Mouse (Mus musculus): ENCODE data around the gene Nup133. TPM values are rescaled to one million over a fixed set of nuclear protein-coding genes. Genes with fewer than 3 reads are reported as not detected.

Gene Nup133
- polyA plus RNA-seq, 1 experiment from 2014 or later: 26.5 TPM

DNA sequence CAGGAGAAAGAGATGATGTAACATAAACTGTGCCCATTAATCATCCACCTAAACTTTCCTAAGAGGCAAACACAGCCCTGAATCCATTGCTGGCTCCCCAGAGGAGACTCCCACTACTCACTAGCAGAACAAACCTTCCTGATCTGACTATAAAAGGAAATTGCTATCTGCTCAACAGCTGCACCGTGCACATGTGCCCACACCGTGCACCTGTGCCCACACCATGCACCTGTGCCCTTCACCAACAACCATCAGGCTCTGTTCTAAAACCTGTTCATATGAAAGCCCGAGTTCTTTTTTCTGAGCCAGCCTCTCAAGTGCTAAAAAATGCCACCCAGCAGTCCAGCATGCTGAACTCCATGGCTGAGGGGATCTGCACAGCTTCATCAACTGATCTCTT is 34.4 kb downstream of the Nup133 start:
- ATAC-seq (ENCODE audit: low FRiP score) (no peak), DNase-seq (ENCODE audit: low spot score) (no peak)
- H3K27ac ChIP-seq: no peak overlapping the region
- H3K4me2 ChIP-seq (replicated peaks): no peak overlapping the region
- no peak overlapping the region for H3K4me3 ChIP-seq (replicated peaks; ENCODE audit: low read length)
- no peaks in the 10 kb centered on the region for H3K27me3 ChIP-seq (ENCODE audit: control insufficient read depth, insufficient read depth, low read length)
- H3K4me1 ChIP-seq (replicated peaks; ENCODE audit: control insufficient read depth, insufficient read depth, low read length): no peaks in the 10 kb centered on the region
- peaks cover 97% of the 10 kb centered on the region for H3K36me3 ChIP-seq (replicated peaks; ENCODE audit: control insufficient read depth, insufficient read depth)
- WGBS: 96% methylated on average over 3 of the region's 3 CpGs
- H3K9me3 ChIP-seq (ENCODE audit: control insufficient read depth, low read length): no peaks in the 10 kb centered on the region
- H3K9ac ChIP-seq: no peak overlapping the region

DNA sequence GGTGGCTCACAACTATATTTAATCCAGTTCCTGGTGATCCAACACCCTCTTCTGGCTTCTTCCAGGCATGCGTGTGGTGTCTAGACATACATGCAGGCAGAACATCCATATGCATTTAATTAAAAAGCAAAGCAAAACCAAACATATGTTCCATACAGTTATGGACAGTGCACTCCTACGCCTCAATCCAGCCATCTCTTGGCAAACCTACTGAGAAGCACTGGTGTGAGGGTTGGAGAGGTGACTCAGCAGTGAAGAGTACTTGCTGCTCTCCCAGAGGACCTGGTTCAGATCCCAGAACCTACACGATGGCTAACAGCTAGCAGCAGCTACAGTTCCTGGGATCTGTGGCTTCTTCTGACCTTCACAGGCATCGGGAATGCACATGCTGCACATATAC is 36.8 kb downstream of the Nup133 start:
- 97% methylated on average over 4 of the region's 4 CpGs for WGBS
- DNase-seq (ENCODE audit: low spot score) (no peak), ATAC-seq (ENCODE audit: low FRiP score) (no peak)
- no peaks in the 10 kb centered on the region for H3K9me3 ChIP-seq (ENCODE audit: control insufficient read depth, low read length)
- no peak overlapping the region for H3K4me2 ChIP-seq (replicated peaks)
- H3K36me3 ChIP-seq (replicated peaks; ENCODE audit: control insufficient read depth, insufficient read depth): peaks cover 93% of the 10 kb centered on the region
- no peak overlapping the region for H3K9ac ChIP-seq
- no peak overlapping the region for H3K27ac ChIP-seq
- no peak overlapping the region for H3K4me3 ChIP-seq (replicated peaks; ENCODE audit: low read length)
- H3K27me3 ChIP-seq (ENCODE audit: control insufficient read depth, insufficient read depth, low read length): no peaks in the 10 kb centered on the region
- H3K4me1 ChIP-seq (replicated peaks; ENCODE audit: control insufficient read depth, insufficient read depth, low read length): no peaks in the 10 kb centered on the region

DNA sequence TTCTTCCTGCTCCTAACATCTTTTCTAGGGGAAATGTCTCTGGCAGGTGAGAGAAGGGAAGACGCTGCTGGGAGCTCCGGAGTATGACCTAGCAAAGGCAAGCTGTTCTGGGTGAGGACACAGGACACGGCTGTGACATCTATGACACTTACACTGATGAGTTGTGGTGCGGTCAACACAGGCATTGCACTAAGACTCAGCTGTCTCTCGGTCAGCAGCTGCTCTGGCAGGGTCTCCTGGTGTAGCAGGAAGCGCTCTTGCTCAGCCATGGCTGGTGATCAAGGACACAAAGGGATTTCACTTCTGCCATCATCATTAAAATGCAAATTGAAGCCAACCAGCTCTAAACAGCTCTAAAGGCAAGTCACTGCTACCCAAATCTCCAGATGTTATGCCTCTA is 41.5 kb downstream of the Nup133 start:
- no peaks in the 10 kb centered on the region for H3K27me3 ChIP-seq (ENCODE audit: control insufficient read depth, insufficient read depth, low read length)
- WGBS: 84% methylated on average over 6 of the region's 6 CpGs
- H3K4me1 ChIP-seq (replicated peaks; ENCODE audit: control insufficient read depth, insufficient read depth, low read length): no peaks in the 10 kb centered on the region
- ATAC-seq (ENCODE audit: low FRiP score) (no peak), DNase-seq (ENCODE audit: low spot score) (no peak)
- no peak overlapping the region for H3K27ac ChIP-seq
- peaks cover 90% of the 10 kb centered on the region for H3K36me3 ChIP-seq (replicated peaks; ENCODE audit: control insufficient read depth, insufficient read depth)
- no peak overlapping the region for H3K4me3 ChIP-seq (replicated peaks; ENCODE audit: low read length)
- no peaks in the 10 kb centered on the region for H3K9me3 ChIP-seq (ENCODE audit: control insufficient read depth, low read length)
- no peak overlapping the region for H3K4me2 ChIP-seq (replicated peaks)
- no peak overlapping the region for H3K9ac ChIP-seq

DNA sequence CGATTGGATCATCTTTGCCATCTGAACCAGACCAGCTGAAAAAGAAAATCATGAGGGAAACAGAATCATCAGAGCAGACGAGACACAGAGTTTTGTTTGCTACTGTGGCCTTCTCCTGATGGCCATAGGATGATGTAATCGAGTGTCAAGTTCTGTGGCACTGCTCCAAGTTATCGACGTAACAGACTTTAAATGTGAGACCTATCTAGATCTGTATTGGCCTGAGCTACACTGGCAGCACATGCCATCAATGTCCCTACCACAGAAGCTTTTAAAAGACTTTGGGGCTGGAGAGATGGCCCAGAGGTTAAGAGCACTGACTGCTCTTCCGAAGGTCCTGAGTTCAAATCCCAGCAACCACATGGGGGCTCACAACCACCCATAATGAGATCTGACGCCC is 46.4 kb downstream of the Nup133 start:
- H3K4me2 ChIP-seq (replicated peaks): no peak overlapping the region
- peaks cover 70% of the 10 kb centered on the region for H3K36me3 ChIP-seq (replicated peaks; ENCODE audit: control insufficient read depth, insufficient read depth)
- H3K9ac ChIP-seq: no peak overlapping the region
- no peaks in the 10 kb centered on the region for H3K27me3 ChIP-seq (ENCODE audit: control insufficient read depth, insufficient read depth, low read length)
- no peak for DNase-seq (ENCODE audit: low spot score)
- H3K4me3 ChIP-seq (replicated peaks; ENCODE audit: low read length): no peak overlapping the region
- ATAC-seq (ENCODE audit: low FRiP score): no peak
- WGBS: 88% methylated on average over 7 of the region's 7 CpGs
- no peak overlapping the region for H3K27ac ChIP-seq
- no peaks in the 10 kb centered on the region for H3K4me1 ChIP-seq (replicated peaks; ENCODE audit: control insufficient read depth, insufficient read depth, low read length)
- no peaks in the 10 kb centered on the region for H3K9me3 ChIP-seq (ENCODE audit: control insufficient read depth, low read length)

DNA sequence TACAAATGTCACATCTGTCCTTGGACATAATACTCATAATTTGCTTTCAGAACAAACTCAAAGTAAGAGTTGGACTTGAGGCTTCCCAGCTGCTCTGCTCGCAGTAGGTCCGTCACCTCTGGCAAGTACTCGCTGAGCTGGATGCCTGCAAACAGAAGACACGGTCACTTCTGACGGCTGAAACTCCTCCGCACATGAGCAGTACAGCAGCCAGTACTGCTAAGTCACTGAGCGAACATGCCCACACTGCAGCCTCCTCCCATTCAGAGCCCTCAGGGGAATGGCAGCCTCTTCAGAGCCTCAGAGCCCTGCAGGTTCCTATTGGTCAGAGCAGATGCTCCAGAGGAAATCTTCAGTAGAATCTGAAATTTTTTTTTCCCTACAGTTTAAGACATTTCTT is 49.7 kb downstream of the Nup133 start:
- H3K27ac ChIP-seq: no peak overlapping the region
- no peaks in the 10 kb centered on the region for H3K4me1 ChIP-seq (replicated peaks; ENCODE audit: control insufficient read depth, insufficient read depth, low read length)
- H3K9me3 ChIP-seq (ENCODE audit: control insufficient read depth, low read length): no peaks in the 10 kb centered on the region
- no peak overlapping the region for H3K4me3 ChIP-seq (replicated peaks; ENCODE audit: low read length)
- WGBS: 90% methylated on average over 7 of the region's 7 CpGs
- no peak overlapping the region for H3K4me2 ChIP-seq (replicated peaks)
- no peak for DNase-seq (ENCODE audit: low spot score)
- peaks cover 42% of the 10 kb centered on the region for H3K36me3 ChIP-seq (replicated peaks; ENCODE audit: control insufficient read depth, insufficient read depth)
- ATAC-seq (ENCODE audit: low FRiP score): no peak
- peaks cover 21% of the 10 kb centered on the region for H3K27me3 ChIP-seq (ENCODE audit: control insufficient read depth, insufficient read depth, low read length)
- no peak overlapping the region for H3K9ac ChIP-seq

DNA sequence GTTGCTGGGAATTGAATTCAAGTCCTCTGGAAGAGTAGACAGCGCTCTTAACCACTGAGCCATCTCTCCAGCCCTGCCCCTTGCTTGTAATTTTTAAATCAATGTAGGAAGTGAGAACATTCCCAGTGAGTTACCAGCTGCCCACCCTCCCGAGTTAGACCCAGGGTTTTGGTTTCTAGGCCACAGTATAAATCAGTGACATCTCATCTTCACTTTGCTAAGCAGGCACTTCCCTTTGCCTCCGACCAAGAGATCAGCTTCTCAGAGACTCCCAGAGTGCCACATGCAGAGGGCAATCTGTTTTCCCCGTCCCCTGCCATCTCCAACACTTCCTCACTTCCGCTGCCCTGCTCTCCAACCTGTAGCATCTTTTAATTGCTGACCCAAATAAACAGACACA is 50.5 kb downstream of the Nup133 start:
- ATAC-seq (ENCODE audit: low FRiP score) (no peak), DNase-seq (ENCODE audit: low spot score) (no peak)
- Histone ChIP-seq H3K4me1 (replicated peaks; ENCODE audit: control insufficient read depth, insufficient read depth, low read length) (no peaks in the 10 kb centered on the region), H3K27me3 (ENCODE audit: control insufficient read depth, insufficient read depth, low read length) (peaks cover 29% of the 10 kb centered on the region), H3K9me3 (ENCODE audit: control insufficient read depth, low read length) (no peaks in the 10 kb centered on the region), H3K4me2 (replicated peaks) (no peak overlapping the region), H3K9ac (no peak overlapping the region), H3K27ac (no peak overlapping the region), H3K36me3 (replicated peaks; ENCODE audit: control insufficient read depth, insufficient read depth) (peaks cover 34% of the 10 kb centered on the region), H3K4me3 (replicated peaks; ENCODE audit: low read length) (no peak overlapping the region)
- WGBS: 92% methylated on average over 5 of the region's 5 CpGs

DNA sequence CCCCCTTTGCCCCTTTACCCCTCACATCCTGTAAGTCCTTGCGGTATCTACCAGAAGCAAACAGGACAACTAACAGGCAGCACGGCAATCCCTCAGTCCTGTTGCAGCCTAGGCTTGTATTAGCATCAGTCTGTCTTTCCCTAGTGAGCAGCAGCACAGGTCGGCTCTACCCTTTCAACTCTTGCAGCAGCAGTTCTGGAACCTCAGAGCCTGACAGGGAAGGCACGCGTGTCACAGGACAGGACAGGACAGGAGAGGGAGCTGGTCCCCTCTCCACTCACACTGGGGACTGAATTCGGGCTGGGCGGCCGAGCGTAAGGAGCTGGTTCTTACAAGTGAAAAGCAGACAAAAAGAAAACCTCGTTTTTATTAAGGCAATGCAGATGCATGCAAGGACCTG is 52.3 kb downstream of the Nup133 start:
- no peak overlapping the region for H3K27ac ChIP-seq
- H3K4me1 ChIP-seq (replicated peaks; ENCODE audit: control insufficient read depth, insufficient read depth, low read length): peaks cover 8% of the 10 kb centered on the region

DNA sequence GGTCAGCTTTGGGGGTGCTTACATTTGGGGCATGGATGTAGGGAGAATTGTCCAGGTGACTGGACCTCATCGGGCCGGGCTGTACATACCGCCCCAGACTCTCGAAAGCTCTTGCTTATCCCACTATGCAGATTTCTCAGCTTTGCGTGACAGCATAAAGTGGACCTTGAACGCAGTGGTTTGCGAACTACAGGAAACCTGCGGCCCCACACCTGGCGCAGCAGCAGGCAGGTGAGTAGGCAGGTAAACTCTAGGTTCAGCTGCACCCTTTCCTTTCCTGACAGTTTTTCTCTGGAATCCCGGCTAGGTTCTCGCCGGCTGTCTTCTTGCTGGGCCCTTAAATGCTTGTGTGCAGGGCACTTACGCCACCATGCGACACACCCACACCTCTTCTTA is 52.7 kb downstream of the Nup133 start:
- Histone ChIP-seq H3K4me1 (replicated peaks; ENCODE audit: control insufficient read depth, insufficient read depth, low read length) (peaks cover 10% of the 10 kb centered on the region), H3K4me2 (replicated peaks) (no peak overlapping the region), H3K27ac (no peak overlapping the region), H3K36me3 (replicated peaks; ENCODE audit: control insufficient read depth, insufficient read depth) (peaks cover 12% of the 10 kb centered on the region), H3K4me3 (replicated peaks; ENCODE audit: low read length) (no peak overlapping the region), H3K9ac (no peak overlapping the region), H3K9me3 (ENCODE audit: control insufficient read depth, low read length) (no peaks in the 10 kb centered on the region), H3K27me3 (ENCODE audit: control insufficient read depth, insufficient read depth, low read length) (peaks cover 41% of the 10 kb centered on the region)
- WGBS: 64% methylated on average over 14 of the region's 14 CpGs
- DNase-seq (ENCODE audit: low spot score): no peak
- no peak for ATAC-seq (ENCODE audit: low FRiP score)

More for the DNA sequence above, 52.3 kb downstream of the Nup133 start:
- H3K4me3 ChIP-seq (replicated peaks; ENCODE audit: low read length): no peak overlapping the region
- H3K9ac ChIP-seq: no peak overlapping the region
- DNase-seq (ENCODE audit: low spot score): no peak
- H3K27me3 ChIP-seq (ENCODE audit: control insufficient read depth, insufficient read depth, low read length): peaks cover 41% of the 10 kb centered on the region
- peaks cover 16% of the 10 kb centered on the region for H3K36me3 ChIP-seq (replicated peaks; ENCODE audit: control insufficient read depth, insufficient read depth)
- H3K4me2 ChIP-seq (replicated peaks): no peak overlapping the region
- H3K9me3 ChIP-seq (ENCODE audit: control insufficient read depth, low read length): no peaks in the 10 kb centered on the region
- no peak for ATAC-seq (ENCODE audit: low FRiP score)
- WGBS: 62% methylated on average over 10 of the region's 10 CpGs

DNA sequence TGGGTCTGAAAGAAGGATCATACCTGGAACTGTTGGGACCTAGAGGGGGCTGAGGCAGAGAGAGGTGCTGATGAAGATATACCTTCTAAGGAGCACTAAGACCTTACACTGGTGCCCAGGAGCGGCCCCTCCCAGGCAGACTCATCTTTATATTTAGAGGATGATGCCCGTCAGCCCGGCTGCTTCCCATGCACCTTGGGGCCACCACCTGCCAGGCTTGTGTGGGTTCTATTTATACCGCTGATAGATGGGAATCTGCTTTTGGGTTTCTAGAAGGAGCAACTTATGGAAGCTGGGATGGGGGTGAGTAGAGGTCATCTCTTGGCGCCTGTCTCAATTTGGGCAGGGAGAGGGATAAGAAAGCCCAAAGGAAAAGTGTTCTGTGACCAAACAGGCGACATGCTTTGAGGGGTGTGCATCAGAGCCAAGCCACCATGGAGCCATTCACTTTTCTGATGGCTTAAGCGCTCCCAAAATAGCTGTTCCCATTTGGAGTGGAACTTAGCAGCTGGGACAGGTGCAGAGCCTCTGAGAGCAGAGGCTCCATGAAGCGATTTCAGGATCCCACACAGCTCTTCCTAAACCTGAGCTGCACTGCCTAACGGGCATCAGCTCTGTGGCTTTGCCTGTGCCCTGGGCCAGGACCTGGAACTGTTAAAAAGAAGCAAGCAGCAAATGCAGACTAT is 53.2 kb downstream of the Nup133 start:
- no peak overlapping the region for H3K4me2 ChIP-seq (replicated peaks)
- peaks cover 7% of the 10 kb centered on the region for H3K36me3 ChIP-seq (replicated peaks; ENCODE audit: control insufficient read depth, insufficient read depth)
- H3K4me3 ChIP-seq (replicated peaks; ENCODE audit: low read length): no peak overlapping the region
- H3K4me1 ChIP-seq (replicated peaks; ENCODE audit: control insufficient read depth, insufficient read depth, low read length): peaks cover 15% of the 10 kb centered on the region
- no peak overlapping the region for H3K9ac ChIP-seq
- ATAC-seq (ENCODE audit: low FRiP score) (no peak), DNase-seq (ENCODE audit: low spot score) (no peak)
- H3K27me3 ChIP-seq (ENCODE audit: control insufficient read depth, insufficient read depth, low read length): peaks cover 41% of the 10 kb centered on the region
- H3K27ac ChIP-seq: no peak overlapping the region
- H3K9me3 ChIP-seq (ENCODE audit: control insufficient read depth, low read length): no peaks in the 10 kb centered on the region
- 71% methylated on average over 9 of the region's 9 CpGs for WGBS

DNA sequence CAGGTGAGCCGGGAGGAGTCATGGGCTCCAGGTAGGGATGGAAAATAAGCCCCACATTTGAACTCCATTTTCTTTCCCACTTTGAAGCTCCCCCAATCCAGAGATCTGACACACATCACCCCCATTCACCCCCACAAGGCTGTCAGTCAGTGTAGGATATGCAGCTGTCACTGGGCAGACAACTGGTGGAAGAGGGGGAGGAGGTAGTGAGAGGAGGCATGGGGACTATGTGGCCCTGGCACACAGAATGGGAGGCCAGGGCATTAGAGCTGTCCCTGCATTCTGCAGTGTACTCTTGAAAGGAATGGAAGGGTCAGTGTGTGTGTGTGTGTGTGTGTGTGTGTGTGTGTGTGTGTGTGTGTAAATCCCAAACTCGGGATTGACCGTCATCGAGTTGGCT is 53.8 kb downstream of the Nup133 start:
- 92% methylated on average over 4 of the region's 4 CpGs for WGBS
- DNase-seq (ENCODE audit: low spot score) (no peak), ATAC-seq (ENCODE audit: low FRiP score) (no peak)
- Histone ChIP-seq H3K27ac (no peak overlapping the region), H3K4me2 (replicated peaks) (no peak overlapping the region), H3K9ac (no peak overlapping the region), H3K4me1 (replicated peaks; ENCODE audit: control insufficient read depth, insufficient read depth, low read length) (peaks cover 15% of the 10 kb centered on the region), H3K27me3 (ENCODE audit: control insufficient read depth, insufficient read depth, low read length) (peaks cover 47% of the 10 kb centered on the region), H3K36me3 (replicated peaks; ENCODE audit: control insufficient read depth, insufficient read depth) (peaks cover under 1% of the 10 kb centered on the region; the same call in 1 of the 2 replicates), H3K4me3 (replicated peaks; ENCODE audit: low read length) (no peak overlapping the region), H3K9me3 (ENCODE audit: control insufficient read depth, low read length) (no peaks in the 10 kb centered on the region)

Data from hindbrain, embryonic 14.5 days (tissue).